Mouse (Mus musculus) neural tube, embryonic 12.5 days (tissue): ENCODE data around the gene Smim24. TPM values are rescaled to one million over a fixed set of nuclear protein-coding genes. Genes with fewer than 3 reads are reported as not detected.

Experiments
- ATAC-seq: fragments of 200-750 bp; cut with Nextera tagmentation; 2 replicates; pipeline ENCODE4 v1.8.0; 2017; ENCODE audit warnings: low read depth, mild to moderate bottlenecking, moderate TSS enrichment, moderate library complexity; ENCODE audit not compliant: low FRiP score
- H3K27ac ChIP-seq: fragments of 300-500 bp; sonication (generic); 2 replicates; pipeline ENCODE4 v1.5.1; 2016
- H3K27me3 ChIP-seq: fragments of 300-500 bp; sonication (generic); replicated peaks from 2 replicates; pipeline ENCODE4 v1.6.1; 2016; ENCODE audit warnings: mild to moderate bottlenecking
- H3K36me3 ChIP-seq: fragments of 300-500 bp; sonication (generic); 2 replicates; pipeline ENCODE4 v1.6.1; 2016; ENCODE audit warnings: mild to moderate bottlenecking
- H3K4me1 ChIP-seq: fragments of 300-500 bp; sonication (generic); 2 replicates; pipeline ENCODE4 v1.6.1; 2016
- H3K4me2 ChIP-seq: fragments of 300-500 bp; sonication (generic); replicated peaks from 2 replicates; pipeline ENCODE4 v1.6.1; 2016; ENCODE audit warnings: mild to moderate bottlenecking
- H3K4me3 ChIP-seq: fragments of 300-500 bp; sonication (generic); 2 replicates; pipeline ENCODE4 v1.5.1; 2016
- H3K9ac ChIP-seq: fragments of 300-500 bp; sonication (generic); 2 replicates; pipeline ENCODE4 v1.6.1; 2016; ENCODE audit warnings: mild to moderate bottlenecking
- H3K9me3 ChIP-seq: fragments of 300-500 bp; sonication (generic); 2 replicates; pipeline ENCODE4 v1.6.1; 2016; ENCODE audit warnings: mild to moderate bottlenecking
- WGBS: fragments of 180-500 bp; shearing (Covaris S2); methylation state at CpG from one replicate; pipeline ENCODE4 v1.1.7; 2016; 5-methylcytosine and 5-hydroxymethylcytosine counted together
- polyA plus RNA-seq: library from polyadenylated mRNA; unstranded; fragments of >200 nt; fragmentation: Nextera tagmentation; extraction: Ambion mirVana; gene quantifications from 2 replicates; pipeline ENCODE4 v1.2.1, GENCODE M21; 2016

The Smim24 gene
- polyA plus RNA-seq, 1 experiment from 2014 or later = 2.1 TPM

DNA sequence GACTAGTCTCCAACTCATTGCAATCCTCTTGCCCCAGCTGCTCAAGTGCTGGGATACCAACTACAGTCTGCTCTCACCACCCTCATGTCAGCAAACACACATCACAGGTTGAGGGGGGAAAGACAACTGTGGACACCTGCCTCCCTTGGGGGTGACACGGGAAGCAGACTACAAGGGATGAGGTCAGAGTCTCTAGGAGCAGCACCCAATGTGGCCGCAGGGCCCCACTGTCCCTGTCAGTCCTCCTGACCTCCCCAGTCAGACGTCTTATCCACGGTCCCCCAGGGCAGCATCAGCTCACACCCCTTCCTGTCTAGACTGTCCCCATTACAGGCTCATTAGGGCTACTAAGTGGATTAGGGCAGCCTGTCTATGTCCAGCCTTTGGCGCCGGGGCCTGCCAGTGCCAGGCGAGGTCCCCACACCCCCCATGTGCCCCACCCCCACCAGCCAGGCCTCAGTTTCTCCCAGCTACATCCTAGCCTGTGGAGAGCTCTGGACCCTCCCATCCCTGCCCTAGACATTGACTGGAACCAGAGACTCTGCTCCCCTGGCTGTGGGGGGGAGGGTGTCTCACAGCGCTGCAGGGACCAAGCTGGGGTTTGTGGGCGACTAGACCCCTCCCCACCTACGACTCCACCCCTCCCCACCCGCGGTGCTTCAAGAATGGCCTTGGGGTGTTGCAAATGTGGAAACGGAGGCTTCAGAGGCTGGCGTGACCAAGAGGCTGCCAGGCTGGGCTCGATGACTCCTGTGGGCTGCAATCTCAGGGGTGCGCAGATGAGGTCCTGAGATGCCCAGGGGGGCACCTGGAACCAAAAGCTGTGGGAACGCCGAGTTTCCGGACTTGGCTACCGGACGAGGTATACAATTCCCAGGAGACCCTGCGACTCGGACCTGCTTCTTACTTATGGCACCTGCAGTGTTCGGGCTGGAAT lies 13.9 kb downstream of the Smim24 start:
- Histone ChIP-seq H3K9me3 (no peaks in the 10 kb centered on the region), H3K9ac (peak overlapping the region; percentile 21; the same call in 1 of the 2 replicates), H3K27ac (0 out of 2 replicates have a peak overlapping the region, but pooled peaks have one; percentile 15), H3K4me1 (peaks cover 66% of the 10 kb centered on the region), H3K4me2 (peak overlapping the region; percentile 51), H3K36me3 (peaks cover 18% of the 10 kb centered on the region), H3K27me3 (peaks cover 30% of the 10 kb centered on the region), H3K4me3 (peak overlapping the region; percentile 19)
- ATAC-seq = no peak
- WGBS = 22% methylated on average over 24 of the region's 24 CpGs

DNA sequence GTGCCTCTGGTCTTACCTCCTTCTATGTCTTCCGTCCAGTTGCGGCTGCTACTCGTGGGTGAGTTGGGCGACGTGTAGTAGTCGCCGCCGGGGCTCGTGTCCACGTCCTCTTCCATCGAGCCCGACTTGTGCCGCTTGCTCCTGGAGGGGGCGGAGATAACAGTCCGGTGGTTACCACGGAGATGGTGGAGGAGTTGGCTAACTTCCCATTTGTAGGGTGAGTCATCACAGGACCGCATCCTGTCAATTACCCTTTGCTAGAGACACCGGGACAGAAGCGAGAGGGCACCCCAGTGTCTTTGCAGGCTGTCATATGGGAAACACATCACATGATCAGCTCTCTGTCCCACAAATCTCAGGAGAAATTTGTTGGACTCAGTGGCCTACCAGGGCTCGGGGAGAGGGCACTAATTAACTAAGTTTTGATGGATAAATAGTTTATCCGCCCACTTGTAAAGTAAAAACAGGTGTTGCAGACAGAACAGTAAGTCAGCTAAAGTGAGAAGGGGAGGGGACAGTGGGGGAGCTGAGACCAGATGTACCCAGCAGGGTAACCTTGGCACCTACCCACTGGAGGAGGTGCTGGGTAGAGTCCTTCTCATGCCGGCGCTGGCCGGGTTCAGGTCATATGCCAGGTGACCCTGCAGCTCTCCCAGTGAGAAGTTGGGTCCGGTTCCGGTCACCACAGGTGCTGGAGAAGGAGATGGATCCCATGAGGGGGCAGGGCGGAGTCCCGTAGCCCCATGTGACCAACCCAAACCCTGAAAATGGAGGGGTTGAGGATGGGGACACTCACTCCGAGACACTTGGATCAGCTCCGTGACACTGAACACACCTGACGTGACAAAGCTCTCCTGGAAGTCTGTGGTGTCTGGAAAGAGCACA lies 14.9 kb downstream of the Smim24 start:
- Histone ChIP-seq H3K27me3 (peaks cover 30% of the 10 kb centered on the region), H3K4me3 (peak overlapping the region; percentile 19), H3K4me2 (peak overlapping the region; percentile 51), H3K9me3 (no peaks in the 10 kb centered on the region), H3K27ac (0 out of 2 replicates have a peak overlapping the region, but pooled peaks have one; percentile 15), H3K9ac (peak overlapping the region; percentile 21; the same call in 1 of the 2 replicates), H3K4me1 (peaks cover 66% of the 10 kb centered on the region), H3K36me3 (peaks cover 18% of the 10 kb centered on the region)
- no peak for ATAC-seq
- WGBS = 21% methylated on average over 31 of the region's 31 CpGs

DNA sequence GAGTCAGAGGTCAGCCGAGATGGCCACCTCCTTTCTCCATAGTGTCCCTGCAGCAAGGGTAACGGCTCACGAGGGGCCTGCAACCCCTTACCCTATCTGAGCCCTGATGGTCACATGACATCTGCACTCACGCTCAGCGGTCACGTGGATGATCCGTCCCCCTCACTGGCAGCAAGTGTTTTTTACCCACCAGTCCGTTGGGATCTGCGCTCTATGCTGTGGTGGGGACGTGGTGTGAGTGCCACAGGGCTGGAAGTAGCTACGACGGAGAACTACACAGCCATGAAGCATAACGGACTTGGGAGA lies 15.5 kb downstream of the Smim24 start:
- no peaks in the 10 kb centered on the region for H3K9me3 ChIP-seq
- no peak for ATAC-seq
- H3K4me1 ChIP-seq = peaks cover 63% of the 10 kb centered on the region
- no peak overlapping the region for H3K9ac ChIP-seq
- peaks cover 18% of the 10 kb centered on the region for H3K36me3 ChIP-seq
- H3K27ac ChIP-seq = no peak overlapping the region
- H3K4me2 ChIP-seq = peak overlapping the region; percentile 51; the same call in 1 of the 2 replicates
- H3K27me3 ChIP-seq = peaks cover 30% of the 10 kb centered on the region
- no peak overlapping the region for H3K4me3 ChIP-seq
- 43% methylated on average over 13 of the region's 13 CpGs for WGBS

DNA sequence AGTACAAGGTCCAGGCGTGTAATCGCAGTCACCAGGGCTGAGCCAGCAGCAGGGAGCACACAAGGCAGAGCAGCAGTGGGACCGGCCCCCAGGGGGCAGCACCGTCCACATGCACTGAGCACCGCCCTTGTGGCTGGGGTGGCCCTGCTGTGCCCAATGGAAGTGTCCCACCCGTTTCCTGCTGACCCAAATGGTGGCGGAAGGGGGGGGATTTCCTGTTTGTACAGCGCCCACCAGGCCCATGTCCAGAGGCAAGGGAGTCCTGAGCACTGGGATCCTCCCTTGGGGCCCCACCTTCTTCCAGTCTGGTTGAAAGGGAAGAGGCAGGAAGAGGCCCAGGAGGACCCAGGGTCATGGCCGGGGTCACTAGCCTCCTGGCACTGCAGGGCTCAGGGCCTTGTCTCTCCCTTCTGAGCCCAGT lies 16.0 kb downstream of the Smim24 start:
- H3K4me2 ChIP-seq = peak overlapping the region; percentile 10; the same call in 1 of the 2 replicates
- peaks cover 18% of the 10 kb centered on the region for H3K36me3 ChIP-seq
- peaks cover 65% of the 10 kb centered on the region for H3K4me1 ChIP-seq
- no peak for ATAC-seq
- H3K9me3 ChIP-seq = no peaks in the 10 kb centered on the region
- H3K4me3 ChIP-seq = no peak overlapping the region
- H3K27ac ChIP-seq = no peak overlapping the region
- H3K9ac ChIP-seq = no peak overlapping the region
- H3K27me3 ChIP-seq = peaks cover 30% of the 10 kb centered on the region
- 13% methylated on average over 9 of the region's 9 CpGs for WGBS

DNA sequence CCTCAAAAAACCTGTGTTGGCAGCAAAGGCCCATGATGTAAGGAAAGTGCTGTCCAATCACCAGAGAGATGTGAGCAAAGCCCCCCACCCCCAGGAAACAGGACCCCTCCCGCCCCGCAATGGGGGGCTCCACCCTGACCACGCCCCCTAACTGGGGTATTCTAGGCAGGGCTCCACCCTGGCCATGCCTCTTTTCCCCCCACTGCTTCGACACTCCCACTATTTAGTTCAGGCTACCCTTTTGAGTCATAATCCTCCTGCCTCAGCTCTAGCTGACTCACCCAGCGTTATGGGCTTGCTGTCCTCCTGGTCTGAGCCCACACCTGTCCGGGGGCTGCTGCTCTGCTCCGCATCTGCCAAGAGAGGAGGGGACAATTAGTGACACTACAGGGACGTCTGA lies 16.5 kb downstream of the Smim24 start:
- H3K27ac ChIP-seq = 0 out of 2 replicates have a peak overlapping the region, but pooled peaks have one; percentile 21
- no peak overlapping the region for H3K9ac ChIP-seq
- H3K36me3 ChIP-seq = peaks cover 15% of the 10 kb centered on the region
- H3K9me3 ChIP-seq = no peaks in the 10 kb centered on the region
- H3K4me1 ChIP-seq = peaks cover 67% of the 10 kb centered on the region
- peak overlapping the region; percentile 10 for H3K4me2 ChIP-seq
- peaks cover 30% of the 10 kb centered on the region for H3K27me3 ChIP-seq
- whole genome bisulfite sequencing = 10% methylated on average over 8 of the region's 8 CpGs
- H3K4me3 ChIP-seq = 0 out of 2 replicates have a peak overlapping the region, but pooled peaks have one; percentile 3
- ATAC-seq = no peak

DNA sequence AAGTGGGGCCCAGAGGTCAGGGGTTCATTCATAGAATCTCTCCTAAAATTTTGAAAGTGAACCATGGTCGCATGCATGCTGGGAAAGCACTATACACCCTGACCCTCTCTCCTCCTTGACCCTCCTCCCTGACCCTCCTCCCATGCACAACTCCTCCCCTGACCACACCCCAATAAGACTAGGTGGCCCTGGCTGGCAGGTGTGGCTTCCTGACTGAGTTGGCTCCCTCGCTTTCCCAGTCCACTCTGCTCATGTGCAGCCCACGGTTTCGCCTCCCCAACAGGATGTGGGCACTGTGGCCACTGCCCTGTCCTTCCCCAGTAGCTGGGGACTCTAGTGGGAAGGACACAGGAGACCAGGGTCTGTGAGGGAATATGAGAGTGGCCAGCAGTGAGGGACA lies 17.5 kb downstream of the Smim24 start:
- peaks cover 77% of the 10 kb centered on the region for H3K4me1 ChIP-seq
- 67% methylated on average over 4 of the region's 4 CpGs for WGBS
- peaks cover 7% of the 10 kb centered on the region for H3K36me3 ChIP-seq
- H3K4me2 ChIP-seq = peak overlapping the region; percentile 14
- H3K9ac ChIP-seq = 0 out of 2 replicates have a peak overlapping the region, but pooled peaks have one; percentile 35
- H3K4me3 ChIP-seq = no peak overlapping the region
- H3K27me3 ChIP-seq = peaks cover 23% of the 10 kb centered on the region
- ATAC-seq = no peak
- no peak overlapping the region for H3K27ac ChIP-seq
- H3K9me3 ChIP-seq = no peaks in the 10 kb centered on the region

DNA sequence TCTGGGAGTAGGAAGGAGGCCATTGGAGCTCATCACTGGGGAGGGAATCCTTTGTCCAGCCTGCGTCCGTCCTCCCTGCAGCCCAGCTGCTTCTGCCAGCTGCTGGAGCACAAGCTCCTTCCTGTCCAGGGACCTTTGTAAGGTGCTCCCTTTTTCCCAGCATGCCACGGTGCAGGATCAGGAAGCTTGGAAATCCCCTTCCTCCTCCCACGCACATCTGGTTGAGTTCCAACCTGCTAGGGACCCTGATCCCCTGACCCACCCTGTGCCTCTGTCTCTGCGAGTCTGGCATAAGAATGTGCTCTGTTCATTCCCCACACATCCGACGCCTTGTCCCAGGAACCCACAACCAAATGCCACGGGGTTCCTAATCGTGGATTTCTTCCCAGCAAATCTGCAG lies 18.1 kb downstream of the Smim24 start:
- Histone ChIP-seq H3K4me2 (peak overlapping the region; percentile 14), H3K9ac (no peak overlapping the region), H3K36me3 (peaks cover 3% of the 10 kb centered on the region), H3K27ac (0 out of 2 replicates have a peak overlapping the region, but pooled peaks have one; percentile 50), H3K4me1 (peaks cover 83% of the 10 kb centered on the region), H3K27me3 (peaks cover 23% of the 10 kb centered on the region), H3K9me3 (no peaks in the 10 kb centered on the region), H3K4me3 (no peak overlapping the region)
- no peak for ATAC-seq
- 83% methylated on average over 9 of the region's 9 CpGs for WGBS

DNA sequence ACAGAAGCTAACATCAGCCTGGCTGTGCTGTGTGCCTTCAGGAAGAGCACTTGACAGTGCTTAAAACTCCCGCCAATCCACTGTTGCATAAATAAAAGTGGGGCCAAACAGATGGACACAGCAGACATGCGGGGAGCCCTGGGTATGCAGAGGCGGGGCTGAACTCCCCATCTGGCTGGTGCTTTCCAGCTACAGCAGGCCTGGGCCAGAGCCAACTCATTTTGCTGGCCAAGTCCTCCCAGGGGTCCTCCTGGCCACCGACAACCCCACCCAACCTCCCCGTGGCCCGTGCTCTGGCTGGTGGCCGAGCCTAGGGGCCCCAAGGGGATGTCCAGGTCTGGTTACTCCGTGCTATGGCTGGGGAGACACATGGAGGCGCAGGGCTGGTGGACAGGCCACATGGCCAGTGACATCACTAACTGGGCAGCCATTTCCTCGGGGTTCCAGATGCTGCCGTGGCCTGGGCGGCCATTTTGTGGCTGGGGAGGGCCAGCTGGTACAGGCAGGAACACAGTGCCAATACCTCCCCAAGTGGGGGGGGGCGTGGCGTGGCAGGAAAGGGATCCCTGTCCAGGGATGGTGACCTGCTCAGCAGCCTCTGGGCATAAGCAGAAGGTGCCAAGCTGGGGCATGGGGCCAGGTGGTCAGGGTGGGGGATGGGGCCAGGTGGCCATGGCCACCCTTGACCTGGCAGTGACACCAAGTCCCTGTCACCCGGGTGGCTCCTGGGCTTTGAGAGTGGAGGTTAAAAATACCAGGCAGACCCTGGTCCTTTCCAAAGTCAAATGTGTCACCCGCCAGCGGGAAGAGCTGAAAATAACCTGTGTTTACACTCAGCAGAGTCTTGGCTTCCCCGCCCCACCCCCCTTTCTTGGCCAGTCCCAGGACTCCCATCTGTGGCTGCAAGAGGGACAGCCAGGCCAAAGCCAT lies 18.9 kb downstream of the Smim24 start:
- H3K27me3 ChIP-seq = peaks cover 19% of the 10 kb centered on the region
- H3K9me3 ChIP-seq = no peaks in the 10 kb centered on the region
- H3K4me3 ChIP-seq = no peak overlapping the region
- H3K36me3 ChIP-seq = peaks cover 2% of the 10 kb centered on the region; the same call in 1 of the 2 replicates
- H3K4me1 ChIP-seq = peaks cover 85% of the 10 kb centered on the region
- 0 out of 2 replicates have a peak overlapping the region, but pooled peaks have one; percentile 1 for H3K9ac ChIP-seq
- peak overlapping the region; percentile 14 for H3K4me2 ChIP-seq
- WGBS = 69% methylated on average over 18 of the region's 18 CpGs
- H3K27ac ChIP-seq = peak overlapping the region; percentile 50; the same call in 1 of the 2 replicates
- no peak for ATAC-seq

DNA sequence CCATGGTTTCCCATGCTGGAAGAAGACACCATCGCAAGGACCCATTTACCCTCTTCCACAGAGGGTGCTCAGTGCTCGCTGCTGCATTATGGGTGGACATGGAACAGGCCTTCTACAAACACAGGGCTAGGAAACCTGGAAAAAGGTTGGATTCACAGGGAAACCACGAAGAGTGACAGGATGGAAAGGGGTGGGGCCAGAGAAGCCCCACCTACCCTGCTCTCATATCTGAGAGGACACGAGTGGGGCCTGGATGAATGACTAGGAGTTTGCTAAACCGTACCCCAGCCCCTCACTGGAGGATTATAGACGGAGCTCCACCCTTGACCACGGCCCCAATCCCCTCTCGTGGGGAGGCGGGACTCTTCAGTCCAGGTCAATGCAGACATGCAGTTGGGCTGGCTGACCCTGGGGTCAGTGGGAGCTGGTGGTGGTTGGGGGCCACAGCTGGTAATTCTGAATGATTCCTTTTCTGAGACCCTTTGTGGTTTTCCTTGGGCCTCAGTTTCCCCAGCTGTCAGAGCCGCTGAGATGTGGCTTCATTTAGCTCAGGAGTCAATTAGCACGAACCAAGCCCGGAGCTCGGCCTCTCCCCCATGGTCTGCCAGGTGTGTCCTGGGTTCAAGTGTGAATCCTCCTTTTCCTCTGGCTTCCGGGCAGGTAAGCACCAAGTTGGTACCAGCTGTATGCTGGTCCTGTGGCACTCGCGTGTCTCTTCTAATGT lies 19.9 kb downstream of the Smim24 start:
- H3K27ac ChIP-seq = 0 out of 2 replicates have a peak overlapping the region, but pooled peaks have one; percentile 50
- H3K4me3 ChIP-seq = no peak overlapping the region
- peaks cover 2% of the 10 kb centered on the region; the same call in 1 of the 2 replicates for H3K36me3 ChIP-seq
- no peak overlapping the region for H3K4me2 ChIP-seq
- 80% methylated on average over 16 of the region's 16 CpGs for WGBS
- 0 out of 2 replicates have a peak overlapping the region, but pooled peaks have one; percentile 1 for H3K9ac ChIP-seq
- peaks cover 11% of the 10 kb centered on the region for H3K27me3 ChIP-seq
- peaks cover 85% of the 10 kb centered on the region for H3K4me1 ChIP-seq
- no peaks in the 10 kb centered on the region for H3K9me3 ChIP-seq
- ATAC-seq = no peak

DNA sequence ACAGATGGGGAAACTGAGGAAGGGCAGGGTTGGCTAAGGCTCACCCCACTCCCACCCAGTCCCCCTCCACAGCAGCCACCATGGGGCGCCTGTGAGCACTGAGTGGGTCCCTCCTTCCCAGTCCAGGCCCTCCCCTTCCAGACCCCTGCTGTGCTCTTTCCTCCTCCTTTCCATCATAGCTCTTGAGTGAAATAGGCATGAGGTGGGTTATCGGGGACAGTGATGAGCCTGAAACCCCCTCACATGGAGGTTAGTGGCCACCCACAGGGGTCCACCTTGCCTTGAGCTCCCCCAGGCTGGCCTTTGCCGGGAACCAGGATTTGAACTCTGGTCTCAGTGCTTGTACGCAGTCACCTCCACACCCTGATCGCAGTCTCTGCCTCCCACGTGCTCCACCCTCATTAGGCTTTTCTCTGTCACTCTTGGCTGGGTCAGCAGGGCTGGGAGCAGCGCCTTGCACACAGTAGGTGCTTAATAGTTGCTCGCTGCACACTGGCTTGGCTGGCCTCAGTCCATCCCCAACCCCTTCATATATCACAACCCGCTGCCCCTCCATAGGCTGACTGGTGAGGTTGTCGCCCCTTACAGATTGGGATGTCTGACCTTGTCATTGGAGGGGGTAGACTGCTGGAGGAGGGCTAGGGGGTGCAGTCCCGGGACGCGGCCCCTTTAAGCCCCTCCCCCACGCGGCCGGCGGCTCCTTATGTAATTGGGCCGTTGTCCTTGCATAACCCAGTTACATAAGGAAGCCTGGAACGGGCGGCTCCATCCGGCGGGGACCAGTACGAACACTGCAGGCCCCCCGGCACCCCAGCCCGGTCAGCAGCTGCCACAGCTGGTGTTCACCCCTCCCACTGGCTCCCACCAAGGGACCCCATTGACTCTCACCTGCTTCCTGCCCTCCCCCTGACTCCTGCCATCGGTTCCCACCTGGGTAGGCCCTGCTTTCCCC lies 20.7 kb downstream of the Smim24 start:
- peak overlapping the region; percentile 51 for H3K4me2 ChIP-seq
- peaks cover 83% of the 10 kb centered on the region for H3K4me1 ChIP-seq
- no peak overlapping the region for H3K27ac ChIP-seq
- H3K9ac ChIP-seq = no peak overlapping the region
- ATAC-seq = 0 out of 2 replicates have a peak, but pooled peaks have one; percentile 4
- H3K27me3 ChIP-seq = peaks cover 3% of the 10 kb centered on the region; the same call in 1 of the 2 replicates
- no peak overlapping the region for H3K4me3 ChIP-seq
- H3K9me3 ChIP-seq = no peaks in the 10 kb centered on the region
- no peaks in the 10 kb centered on the region; the same call in 1 of the 2 replicates for H3K36me3 ChIP-seq
- 28% methylated on average over 26 of the region's 26 CpGs for WGBS
